Mouse (Mus musculus) embryo, embryonic 9.5 days (tissue): ENCODE data around the gene Auts2.

Experiments
- DNase-seq: peaks from one replicate; pipeline ENCODE4 v3.0.0-alpha.2; 2017; ENCODE audit errors: extremely low spot score

Gene Auts2

GRCm38 (mm10) chr5:131839023-131839422, 704.1 kb downstream of the Auts2 start:
- no peak for DNase-seq

GRCm38 (mm10) chr5:131838064-131838463, 705.1 kb downstream of the Auts2 start:
- DNase-seq = no peak

- DNase-seq = no peak
Measured at GRCm38 (mm10) chr5:131836014-131836735, 707.0 kb downstream of the Auts2 start.

DNA sequence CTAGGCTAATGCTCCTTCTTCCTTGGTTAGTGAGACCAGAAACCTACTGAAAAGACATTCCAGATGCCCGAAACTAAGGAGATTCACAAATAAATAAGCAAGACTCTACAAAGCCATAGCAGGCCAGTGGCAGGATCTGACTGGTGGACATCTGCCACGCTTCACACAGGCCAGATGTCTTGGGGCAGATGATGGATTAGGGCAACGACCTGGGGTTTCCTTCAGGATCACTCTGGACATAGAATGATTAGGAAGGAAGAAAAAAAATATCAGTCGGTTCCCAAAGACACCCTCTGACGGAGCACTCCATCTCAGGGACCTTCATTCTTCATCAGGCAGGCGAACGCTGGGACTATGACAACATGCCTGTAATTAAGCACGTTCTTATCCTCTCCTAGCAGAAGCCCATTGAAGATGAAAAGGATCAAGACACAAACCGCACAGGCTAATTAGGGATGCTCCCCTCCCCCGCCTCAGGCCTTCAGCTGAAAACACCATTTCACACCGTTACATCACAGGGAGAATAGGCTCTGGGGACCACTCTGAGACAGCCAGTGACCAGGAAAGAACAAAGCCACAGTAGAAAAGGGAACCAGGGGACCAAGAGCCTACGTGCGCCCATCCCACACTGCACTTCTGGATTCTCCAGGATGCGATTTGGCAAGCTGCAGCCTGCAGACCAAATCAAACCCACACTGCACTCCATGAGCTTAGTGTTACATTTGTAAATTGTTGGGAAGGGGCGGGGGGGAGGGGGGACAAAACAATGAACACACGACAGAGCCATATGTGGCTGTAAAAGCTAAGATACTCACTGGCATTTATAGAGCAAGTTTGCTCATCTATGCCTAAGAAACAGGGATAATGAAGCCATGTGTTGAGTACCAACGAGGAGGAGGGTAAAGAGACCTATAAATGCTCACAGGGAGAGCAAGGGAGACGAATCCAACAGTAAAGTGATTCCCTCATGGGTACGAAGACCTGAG, 710.0 kb downstream of the Auts2 start:
- DNase-seq = peak; percentile 60

- no peak for DNase-seq
Measured at GRCm38 (mm10) chr5:131830111-131830510, 713.0 kb downstream of the Auts2 start.

GRCm38 (mm10) chr5:131829248-131829647, 713.9 kb downstream of the Auts2 start:
- no peak for DNase-seq

GRCm38 (mm10) chr5:131828607-131829006, 714.5 kb downstream of the Auts2 start:
- DNase-seq = no peak

GRCm38 (mm10) chr5:131826362-131827261, 716.5 kb downstream of the Auts2 start:
- DNase-seq = no peak

DNA sequence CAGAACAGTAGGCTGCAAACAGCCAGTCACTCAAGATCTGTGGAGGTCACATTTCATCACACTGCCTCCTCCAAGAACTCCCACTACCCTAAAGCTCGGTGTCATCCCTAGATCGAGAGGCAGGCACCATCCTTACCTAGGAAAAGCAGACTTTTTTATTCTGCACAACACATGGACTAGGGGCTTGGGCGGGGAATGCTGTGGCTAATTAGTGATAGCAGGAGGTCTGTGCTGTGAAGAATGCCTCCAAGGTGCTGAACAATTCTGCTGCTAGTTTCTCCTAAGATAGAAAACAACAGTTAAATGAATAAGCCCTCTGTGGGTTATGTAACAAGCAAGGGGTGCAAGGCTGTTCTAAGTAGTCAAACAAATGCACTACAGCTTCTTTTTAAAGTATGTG, 717.7 kb downstream of the Auts2 start:
- DNase-seq = no peak

DNA sequence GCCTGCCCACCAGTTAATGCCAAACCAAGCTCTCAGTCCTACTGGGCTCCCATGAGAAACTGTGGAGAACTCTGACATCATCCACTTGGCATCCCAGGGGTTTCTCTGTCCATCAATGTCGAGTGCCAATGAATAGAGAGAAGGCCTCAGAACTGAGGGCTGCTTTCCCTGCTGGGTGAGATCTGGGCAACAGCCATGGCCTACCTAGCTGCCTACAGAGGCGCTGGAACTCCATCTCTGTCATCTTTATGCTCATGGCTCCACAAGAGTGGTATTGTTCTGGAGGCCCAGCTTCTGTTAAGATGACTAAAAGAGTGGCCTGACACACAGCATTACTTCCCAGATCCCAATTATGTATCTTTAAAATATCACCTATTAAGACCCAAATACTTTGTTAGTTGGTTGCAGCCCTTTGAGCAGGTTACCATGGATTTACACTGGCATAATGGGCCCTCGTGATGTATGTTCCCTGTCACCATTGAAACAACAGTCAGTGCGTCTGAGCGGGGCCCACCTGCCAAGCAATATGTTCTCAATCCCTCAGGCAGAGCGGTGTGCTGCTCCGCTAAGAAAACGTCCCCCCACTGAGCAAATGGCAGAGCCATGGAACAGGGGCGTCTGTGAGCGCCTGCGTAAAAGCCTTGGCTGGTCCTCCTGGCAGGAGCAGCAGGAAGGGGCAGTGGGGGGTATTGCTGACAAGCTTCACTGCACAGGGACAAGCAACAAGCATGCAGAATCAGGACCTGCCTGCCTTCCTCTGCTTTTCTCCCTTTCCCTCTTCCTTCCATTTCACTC, 718.8 kb downstream of the Auts2 start:
- peak; percentile 19 for DNase-seq

GRCm38 (mm10) chr5:131821461-131821860, 721.7 kb downstream of the Auts2 start:
- no peak for DNase-seq

GRCm38 (mm10) chr5:131819251-131819691, 723.9 kb downstream of the Auts2 start:
- no peak for DNase-seq

DNA sequence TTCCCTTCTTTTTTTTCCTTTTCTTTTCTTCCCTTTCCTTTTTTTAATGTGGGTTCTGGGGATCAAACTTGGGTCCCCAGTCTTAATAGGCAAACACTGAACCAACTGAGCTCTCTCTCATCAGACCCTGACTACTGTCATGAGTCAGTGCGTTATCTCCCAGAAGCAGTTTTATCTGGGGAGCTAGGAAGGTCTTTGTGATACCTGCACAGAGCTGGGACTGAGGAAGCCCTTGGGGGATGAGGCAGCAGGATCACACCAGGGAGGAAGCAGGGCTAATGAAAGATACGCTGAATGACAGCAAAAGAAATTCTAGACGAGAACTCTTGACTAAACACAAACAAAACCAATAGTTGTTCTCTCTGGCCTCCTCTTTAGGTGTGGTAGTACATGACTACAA, 727.6 kb downstream of the Auts2 start:
- no peak for DNase-seq

DNA sequence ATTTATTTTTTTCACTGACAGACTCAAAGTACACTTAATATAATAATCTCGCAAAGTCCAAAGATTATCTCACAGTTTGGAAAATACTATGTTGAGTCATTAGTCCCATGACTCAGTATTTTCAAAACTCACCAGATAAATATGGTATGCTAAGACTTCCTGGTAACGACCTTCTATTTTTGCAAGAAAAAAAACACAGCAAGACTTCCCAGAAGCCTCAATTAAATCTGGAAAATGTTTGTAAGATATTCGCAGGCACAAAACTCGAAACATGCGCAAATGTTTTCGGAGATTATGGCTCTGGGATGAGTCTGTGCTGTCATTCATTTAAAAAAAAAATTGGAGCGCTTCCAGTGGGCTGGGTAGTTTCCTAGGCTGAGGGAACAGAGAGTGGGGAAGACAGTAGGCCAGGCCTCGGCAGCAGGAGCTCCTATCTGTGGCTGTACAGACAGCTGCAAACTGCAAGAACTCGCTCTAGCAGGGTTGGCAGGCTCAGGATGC, 728.6 kb downstream of the Auts2 start:
- no peak for DNase-seq

- DNase-seq = no peak
Measured at GRCm38 (mm10) chr5:131813952-131814502, 729.1 kb downstream of the Auts2 start.

DNA sequence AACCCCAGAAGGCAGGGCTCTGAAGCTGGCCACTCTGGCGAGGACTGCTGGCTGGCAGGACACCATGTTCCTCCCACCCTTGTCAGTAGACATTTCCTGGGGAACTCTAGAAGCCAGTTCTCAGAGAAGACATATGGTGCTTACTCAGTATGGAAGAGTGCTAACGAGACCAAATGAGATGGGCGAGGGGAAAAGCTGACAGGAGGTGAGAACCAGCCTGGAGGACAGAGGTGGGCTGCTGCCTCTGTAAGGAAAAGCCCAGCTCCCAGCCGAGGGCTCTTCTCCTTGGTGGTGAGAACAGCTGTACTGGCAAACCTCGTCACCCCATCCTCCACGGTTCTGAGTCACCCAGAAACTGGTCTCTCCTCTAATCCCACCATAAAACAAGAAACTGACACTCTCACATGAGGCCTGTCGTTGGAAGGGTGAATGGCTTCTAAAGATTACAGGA, 729.8 kb downstream of the Auts2 start:
- DNase-seq = no peak

GRCm38 (mm10) chr5:131812483-131813063, 730.6 kb downstream of the Auts2 start:
- no peak for DNase-seq

GRCm38 (mm10) chr5:131806350-131806749, 736.8 kb downstream of the Auts2 start:
- DNase-seq = no peak

GRCm38 (mm10) chr5:131805277-131805676, 737.9 kb downstream of the Auts2 start:
- DNase-seq = no peak

- no peak for DNase-seq
Measured at GRCm38 (mm10) chr5:131803609-131804008, 739.5 kb downstream of the Auts2 start.
